Mouse (Mus musculus) myocyte (in vitro differentiated cells): ENCODE data around the gene Adpgk. TPM values are rescaled to one million over a fixed set of nuclear protein-coding genes. Genes with fewer than 3 reads are reported as not detected.

Source experiments
- H3K27me3 ChIP-seq: one replicate; pipeline ENCODE4 v1.6.1; 2011; ENCODE audit not compliant: control insufficient read depth, insufficient read depth, insufficient read length
- H3K36me3 ChIP-seq: one replicate; pipeline ENCODE4 v1.6.1; 2011; ENCODE audit not compliant: control insufficient read depth, insufficient read depth
- H3K4me2 ChIP-seq: one replicate; pipeline ENCODE4 v1.6.1; 2011; ENCODE audit warnings: low read depth, control low read depth
- H3K4me3 ChIP-seq: one replicate; pipeline ENCODE4 v1.5.1; 2011; ENCODE audit warnings: mild to moderate bottlenecking, control low read depth, moderate library complexity
- H3K79me2 ChIP-seq: one replicate; pipeline ENCODE4 v1.6.1; 2011; ENCODE audit not compliant: control insufficient read depth, insufficient read depth
- H3ac ChIP-seq: one replicate; pipeline ENCODE4 v1.6.1; 2011; ENCODE audit not compliant: control insufficient read depth, insufficient read length
- CEBPB ChIP-seq: IDR thresholded peaks from 2 replicates; pipeline ENCODE4 v1.6.1; 2011; ENCODE audit warnings: mild to moderate bottlenecking, moderate library complexity; ENCODE audit not compliant: poor library complexity, insufficient read depth, severe bottlenecking
- E2F4 ChIP-seq: IDR thresholded peaks from one replicate; pipeline ENCODE4 v1.6.1; 2011; ENCODE audit warnings: mild to moderate bottlenecking, control low read depth, moderate library complexity; ENCODE audit not compliant: insufficient read depth
- MAX ChIP-seq: IDR thresholded peaks from one replicate; pipeline ENCODE4 v1.6.1; 2011; ENCODE audit warnings: low read depth, mild to moderate bottlenecking, control low read depth
- MYOD1 ChIP-seq, 3 experiments: IDR thresholded peaks; one replicate each; pipeline ENCODE4 v1.6.1; 2011; ENCODE audit warnings: control low read depth in 2 of 3, low read depth in 2 of 3, mild to moderate bottlenecking in 2 of 3, moderate library complexity in 1 of 3; ENCODE audit not compliant: insufficient read length in 2 of 3, control insufficient read depth in 1 of 3
- MYOG ChIP-seq, 3 experiments: IDR thresholded peaks; one replicate each; pipeline ENCODE4 v1.6.1; 2011; ENCODE audit warnings: control low read depth in 2 of 3, low read depth in 2 of 3, mild to moderate bottlenecking in 2 of 3; ENCODE audit not compliant: insufficient read length in 2 of 3, control insufficient read depth in 1 of 3, insufficient read depth in 1 of 3
- POLR2A ChIP-seq: IDR thresholded peaks from one replicate; pipeline ENCODE4 v1.6.1; 2011; ENCODE audit warnings: low read depth, mild to moderate bottlenecking, control low read depth, moderate library complexity; ENCODE audit not compliant: insufficient read length
- POLR2AphosphoS2 ChIP-seq: IDR thresholded peaks from one replicate; pipeline ENCODE4 v1.6.1; 2011; ENCODE audit warnings: low read depth, control low read depth; ENCODE audit not compliant: insufficient read length
- REST ChIP-seq: IDR thresholded peaks from one replicate; pipeline ENCODE4 v1.6.1; 2011; ENCODE audit warnings: mild to moderate bottlenecking, control low read depth, moderate library complexity; ENCODE audit not compliant: insufficient read depth, insufficient read length
- SRF ChIP-seq: IDR thresholded peaks from one replicate; pipeline ENCODE4 v1.6.1; 2011; ENCODE audit warnings: low read depth; ENCODE audit not compliant: control insufficient read depth, insufficient read length
- TCF12 ChIP-seq: IDR thresholded peaks from one replicate; pipeline ENCODE4 v1.6.1; 2011; ENCODE audit warnings: mild to moderate bottlenecking, control low read depth; ENCODE audit not compliant: poor library complexity, insufficient read depth, severe bottlenecking
- TCF3 ChIP-seq: IDR thresholded peaks from one replicate; pipeline ENCODE4 v1.6.1; 2011; ENCODE audit warnings: low read depth, control low read depth; ENCODE audit not compliant: insufficient read length
- USF1 ChIP-seq: IDR thresholded peaks from one replicate; pipeline ENCODE4 v1.6.1; 2011; ENCODE audit warnings: low read depth, mild to moderate bottlenecking, control low read depth, moderate library complexity
- polyA plus RNA-seq: library from polyadenylated mRNA; unstranded; fragments of >200 nt; fragmentation: generic; extraction: Trizol; gene quantifications from one replicate; pipeline ENCODE4 v1.2.1, GENCODE M21; 2012; ENCODE audit warnings: missing spikeins

Gene Adpgk
- 25.4 TPM for polyA plus RNA-seq

DNA sequence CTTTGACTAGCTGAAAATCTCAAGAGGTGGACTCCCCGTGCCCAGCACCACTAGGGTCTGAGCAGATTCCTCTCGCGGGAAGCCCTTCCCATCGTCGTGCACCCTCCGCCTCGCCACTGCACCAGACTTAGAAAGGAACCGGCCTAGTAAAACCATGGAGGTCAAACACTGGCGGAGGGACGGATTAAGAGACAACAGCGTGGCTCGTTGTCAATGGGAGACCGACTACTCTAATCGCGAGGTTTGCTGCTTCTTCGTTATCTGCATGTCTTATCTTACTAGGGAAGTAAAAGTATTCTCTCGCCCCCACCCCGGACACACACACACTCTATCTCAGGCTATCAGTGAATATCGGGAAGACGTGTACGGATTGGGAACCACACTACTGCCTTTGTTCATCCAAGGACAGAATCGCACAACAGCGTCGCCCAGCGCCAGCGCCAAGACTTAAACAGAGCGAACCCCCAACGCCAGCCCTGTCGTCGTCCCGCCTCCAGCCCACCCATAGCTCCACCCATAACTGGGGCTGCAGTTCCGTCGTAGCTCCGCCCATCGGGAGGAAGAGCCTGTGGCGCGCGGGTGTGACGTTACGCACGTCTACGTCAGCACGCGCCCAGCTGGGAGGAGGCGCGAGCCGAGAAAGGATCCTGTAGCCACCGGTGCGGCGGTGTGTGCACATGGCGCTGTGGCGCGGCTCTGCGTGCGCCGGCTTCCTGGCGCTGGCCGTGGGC lies at the start of gene Adpgk:
Gene Adpgk, plus strand, starts transcription at position 602 of the 731 bp plus-strand sequence.
- TF ChIP-seq POLR2AphosphoS2 (peak; percentile 100), MAX (no peak), USF1 (no peak), MYOG (IDR thresholded peaks at IDR 0.05; ENCODE audit: control insufficient read depth in 1 of 3, insufficient read depth in 1 of 3, insufficient read length in 2 of 3, low read depth in 2 of 3) (peak in 2 of 3 experiments; percentile 56 to 70), REST (peak; percentile 63), MYOD1 (IDR thresholded peaks at IDR 0.05; ENCODE audit: control insufficient read depth in 1 of 3, insufficient read length in 2 of 3, low read depth in 2 of 3) (peak in 1 of 3 experiments; percentile 77), E2F4 (no peak), TCF3 (peak; percentile 0), POLR2A (peak; percentile 100), TCF12 (no peak), SRF (peak; percentile 58), CEBPB (no peak)
- Histone ChIP-seq H3K4me2 (peak within 1 kb of the TSS; percentile 97), H3ac (peak within 1 kb of the TSS; percentile 46), H3K27me3 (no peaks in the 10 kb centered on the region), H3K36me3 (no peaks in the 10 kb centered on the region), H3K4me3 (peak within 1 kb of the TSS; percentile 49), H3K79me2 (peaks cover 27% of the 10 kb centered on the region)

DNA sequence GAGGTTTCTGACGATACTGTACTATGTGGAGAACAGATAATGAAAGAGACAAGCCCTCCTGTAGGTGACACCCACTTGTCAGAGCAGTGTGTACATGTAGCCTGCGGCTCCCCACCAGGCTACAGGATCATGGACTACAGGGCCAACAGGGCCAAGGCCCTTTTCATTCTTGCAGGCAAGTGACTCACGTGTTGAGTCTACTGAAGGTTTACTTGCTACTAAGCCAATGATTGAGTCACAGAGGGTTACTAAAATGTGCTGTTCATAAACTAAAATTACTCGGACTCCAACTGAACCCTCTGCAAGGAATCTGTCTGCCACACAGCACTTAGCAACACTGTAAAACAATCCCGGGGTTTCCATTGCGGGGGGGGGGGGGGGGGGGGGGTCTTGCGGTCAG lies 46.2 kb upstream of the Adpgk start:
- H3ac ChIP-seq = no peak overlapping the region
- H3K27me3 ChIP-seq = no peaks in the 10 kb centered on the region
- no peaks in the 10 kb centered on the region for H3K36me3 ChIP-seq
- TF ChIP-seq POLR2AphosphoS2 (no peak), TCF3 (no peak), POLR2A (no peak)
- no peaks in the 10 kb centered on the region for H3K79me2 ChIP-seq
- no peak overlapping the region for H3K4me3 ChIP-seq
- peak overlapping the region; percentile 5 for H3K4me2 ChIP-seq

DNA sequence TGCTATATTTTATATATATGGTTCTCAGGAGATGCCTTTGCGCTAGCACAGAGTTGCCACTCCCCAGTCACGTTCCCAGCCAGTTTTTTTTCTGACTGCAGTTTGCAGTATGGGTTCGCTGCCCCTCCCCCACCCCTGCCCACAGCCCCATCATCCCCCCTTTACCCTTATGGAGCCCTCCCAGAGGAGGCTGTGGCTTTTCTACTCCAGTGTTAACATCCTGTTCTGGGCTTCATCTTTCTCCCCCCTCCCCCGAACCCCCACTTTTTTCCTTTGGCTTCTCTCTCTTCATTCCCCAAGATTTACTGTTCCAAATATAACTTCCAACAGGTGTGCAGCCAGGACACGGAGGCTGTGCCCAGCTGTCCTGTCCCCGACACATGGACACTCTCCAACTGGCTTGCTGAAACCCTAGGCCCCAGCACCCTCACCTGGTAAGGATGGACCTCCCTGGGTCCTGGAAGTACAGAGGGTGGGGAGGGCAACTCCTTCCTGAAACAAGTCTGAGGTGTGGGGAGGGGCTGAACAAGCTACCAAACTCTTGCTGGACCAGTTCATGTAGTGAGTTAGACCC lies 44.8 kb upstream of the Adpgk start:
- H3ac ChIP-seq = no peak overlapping the region
- H3K79me2 ChIP-seq = no peaks in the 10 kb centered on the region
- H3K4me2 ChIP-seq = no peak overlapping the region
- no peaks in the 10 kb centered on the region for H3K36me3 ChIP-seq
- no peak overlapping the region for H3K4me3 ChIP-seq
- no peaks in the 10 kb centered on the region for H3K27me3 ChIP-seq
- TF ChIP-seq MYOG (IDR thresholded peaks at IDR 0.05; ENCODE audit: control insufficient read depth in 1 of 3, insufficient read depth in 1 of 3, insufficient read length in 2 of 3, low read depth in 2 of 3) (peak; percentile 91 to 96 (median 94)), TCF12 (peak; percentile 74), MYOD1 (IDR thresholded peaks at IDR 0.05; ENCODE audit: control insufficient read depth in 1 of 3, insufficient read length in 2 of 3, low read depth in 2 of 3) (peak; percentile 50 to 95 (median 86)), POLR2A (no peak), REST (no peak), TCF3 (peak; percentile 55), POLR2AphosphoS2 (no peak), E2F4 (no peak), USF1 (no peak), MAX (no peak), CEBPB (no peak), SRF (no peak)

DNA sequence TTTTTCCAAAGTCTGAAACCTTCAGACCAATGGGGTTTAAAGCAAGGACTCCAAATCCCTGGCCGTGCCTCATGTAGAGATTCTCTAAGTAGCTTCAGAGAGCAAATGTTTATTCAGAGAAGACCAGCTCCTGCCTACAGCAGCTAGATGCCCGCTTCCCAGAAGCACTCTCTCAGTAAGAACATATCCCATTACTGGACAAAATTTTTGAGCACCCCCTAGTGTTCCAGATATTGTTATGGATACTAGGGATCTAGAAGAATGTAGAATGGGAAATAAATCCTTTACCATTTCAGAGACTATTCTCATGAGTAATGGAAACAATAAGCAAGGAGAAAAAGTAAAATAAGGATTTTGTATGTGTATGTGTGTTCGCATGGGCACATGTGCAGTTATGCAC lies 42.0 kb upstream of the Adpgk start:
- no peak overlapping the region for H3K4me2 ChIP-seq
- H3K79me2 ChIP-seq = no peaks in the 10 kb centered on the region
- H3ac ChIP-seq = no peak overlapping the region
- no peaks in the 10 kb centered on the region for H3K36me3 ChIP-seq
- no peaks in the 10 kb centered on the region for H3K27me3 ChIP-seq
- no peak overlapping the region for H3K4me3 ChIP-seq
- TF ChIP-seq USF1 (no peak), MAX (no peak), E2F4 (no peak), MYOG (IDR thresholded peaks at IDR 0.05; ENCODE audit: control insufficient read depth in 1 of 3, insufficient read depth in 1 of 3, insufficient read length in 2 of 3, low read depth in 2 of 3) (no peak), POLR2AphosphoS2 (no peak), TCF3 (no peak), TCF12 (no peak), REST (no peak), CEBPB (no peak), SRF (no peak), MYOD1 (IDR thresholded peaks at IDR 0.05; ENCODE audit: control insufficient read depth in 1 of 3, insufficient read length in 2 of 3, low read depth in 2 of 3) (no peak), POLR2A (no peak)
